In the genomic region with DNA sequence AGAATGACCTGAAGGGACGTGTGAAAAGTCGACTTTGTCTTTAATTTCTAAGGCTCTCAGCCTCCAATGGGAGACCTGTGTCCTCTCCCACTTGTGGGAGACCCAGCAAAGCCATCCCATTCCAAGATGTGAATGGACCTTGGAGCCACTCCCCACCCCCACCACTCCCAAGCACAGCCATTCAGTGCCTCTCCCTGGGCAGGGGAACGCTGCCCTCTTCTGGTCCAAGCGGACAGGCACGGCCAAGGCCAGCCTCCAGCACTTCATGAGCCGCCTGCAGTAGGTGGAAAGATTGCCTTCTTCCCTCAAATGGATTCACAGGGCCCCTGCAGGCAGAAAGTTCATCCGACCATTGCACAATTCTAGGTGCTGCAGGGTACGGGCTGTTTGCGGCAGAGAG, we compare ENCODE assay signal across 8 mouse cellular contexts.
A peak's percentile ranks its signal among the peaks of the same experiment; 100 is the strongest.
DNase-seq lines count a peak whose midpoint lies in the region; ATAC-seq and TF ChIP-seq lines count a peak whose summit lies in the region.

No protein-coding gene starts in this region.

- 0 out of 2 replicates have a peak overlapping the region, but pooled peaks have one; percentile 19 for H3K27ac ChIP-seq in embryonic facial prominence, embryonic 10.5 days (replicated peaks)
- H3K27ac ChIP-seq in hindbrain, embryonic 12.5 days, result no peak overlapping the region
- H3K27ac ChIP-seq in neural tube, embryonic 13.5 days (replicated peaks), result no peak overlapping the region

- no peak overlapping the region for H3K9ac ChIP-seq in hindbrain, embryonic 12.5 days
- no peak overlapping the region for H3K9ac ChIP-seq in neural tube, embryonic 13.5 days

- ATAC-seq in hindbrain, embryonic 12.5 days (ENCODE audit: low FRiP score), result peak; percentile 62
- ATAC-seq in neural tube, embryonic 13.5 days (ENCODE audit: low read depth), result peak; percentile 63; the same call in 1 of the 2 replicates

- TF ChIP-seq CTCF in E14TG2a.4 (conservative IDR thresholded peaks at IDR 0.05; ENCODE audit: low read length), result peak; percentile 42; the same call in 1 of the 2 replicates

- H3K36me3 ChIP-seq in E14TG2a.4 (ENCODE audit: insufficient read depth, low read length), result no peaks in the 10 kb centered on the region
- no peaks in the 10 kb centered on the region for H3K36me3 ChIP-seq in embryonic facial prominence, embryonic 10.5 days (replicated peaks)
- no peaks in the 10 kb centered on the region for H3K36me3 ChIP-seq in hindbrain, embryonic 12.5 days
- H3K36me3 ChIP-seq in neural tube, embryonic 13.5 days, result no peaks in the 10 kb centered on the region

- H3K9me3 ChIP-seq in E14TG2a.4 (ENCODE audit: low read length), result no peaks in the 10 kb centered on the region
- H3K9me3 ChIP-seq in embryonic facial prominence, embryonic 10.5 days, result no peaks in the 10 kb centered on the region
- H3K9me3 ChIP-seq in hindbrain, embryonic 12.5 days (replicated peaks), result no peaks in the 10 kb centered on the region
- H3K9me3 ChIP-seq in neural tube, embryonic 13.5 days, result no peaks in the 10 kb centered on the region

- H3K4me1 ChIP-seq in E14TG2a.4 (replicated peaks; ENCODE audit: low read depth, low read length), result peaks cover 45% of the 10 kb centered on the region
- H3K4me1 ChIP-seq in embryonic facial prominence, embryonic 10.5 days, result peaks cover 49% of the 10 kb centered on the region
- peaks cover 16% of the 10 kb centered on the region for H3K4me1 ChIP-seq in hindbrain, embryonic 12.5 days
- peaks cover 15% of the 10 kb centered on the region for H3K4me1 ChIP-seq in neural tube, embryonic 13.5 days (replicated peaks)

- peak; percentile 2 for DNase-seq in cerebellum, adult 8-10 months
- no peak for DNase-seq in cerebellum, adult 11 months
- peak; percentile 89 for DNase-seq in embryonic facial prominence, embryonic 10.5 days (ENCODE audit: low spot score)
- DNase-seq in layer of hippocampus, postnatal 14 days (ENCODE audit: low spot score in 2 of 2), result peak; percentile 58 to 66
- no peak for DNase-seq in c-Kit-positive CD71-positive TER-119-positive erythroid progenitor cells, embryonic 14.5 days (ENCODE audit: low spot score)

- no peak overlapping the region for H3K4me3 ChIP-seq in E14TG2a.4 (replicated peaks; ENCODE audit: low read length)
- H3K4me3 ChIP-seq in embryonic facial prominence, embryonic 10.5 days, result no peak overlapping the region
- H3K4me3 ChIP-seq in hindbrain, embryonic 12.5 days, result no peak overlapping the region
- no peak overlapping the region for H3K4me3 ChIP-seq in neural tube, embryonic 13.5 days

- 7% methylated on average over 9 of the region's 9 CpGs for WGBS in embryonic facial prominence, embryonic 10.5 days
- 10% methylated on average over 9 of the region's 9 CpGs for WGBS in hindbrain, embryonic 12.5 days
- WGBS in neural tube, embryonic 13.5 days, result 9% methylated on average over 9 of the region's 9 CpGs

- H3K4me2 ChIP-seq in hindbrain, embryonic 12.5 days (replicated peaks), result no peak overlapping the region
- no peak overlapping the region for H3K4me2 ChIP-seq in neural tube, embryonic 13.5 days

- peaks cover 61% of the 10 kb centered on the region for H3K27me3 ChIP-seq in E14TG2a.4 (ENCODE audit: insufficient read depth, low read length)
- peaks cover 100% of the 10 kb centered on the region for H3K27me3 ChIP-seq in embryonic facial prominence, embryonic 10.5 days (replicated peaks; ENCODE audit: low read depth, poor library complexity, severe bottlenecking)
- H3K27me3 ChIP-seq in hindbrain, embryonic 12.5 days, result peaks cover 99% of the 10 kb centered on the region
- H3K27me3 ChIP-seq in neural tube, embryonic 13.5 days, result peaks cover 99% of the 10 kb centered on the region

Comparison
In these comparisons a context has a peak if more than half of its experiments do, and no peak if none do; other contexts are left out.
1. DNase-seq: peak in cerebellum, adult 8-10 months (single experiment), embryonic facial prominence, embryonic 10.5 days (single experiment) and layer of hippocampus, postnatal 14 days (2 of 2); none in cerebellum, adult 11 months (single experiment) and c-Kit-positive CD71-positive TER-119-positive erythroid progenitor cells, embryonic 14.5 days (single experiment).